Mouse (Mus musculus): Measurements from ENCODE around the gene Gjc1. TPM values are rescaled to one million over a fixed set of nuclear protein-coding genes. Genes with fewer than 3 reads are reported as not detected.

The Gjc1 gene
- polyA plus RNA-seq, 1 experiment from 2014 or later: 75.6 TPM

DNA sequence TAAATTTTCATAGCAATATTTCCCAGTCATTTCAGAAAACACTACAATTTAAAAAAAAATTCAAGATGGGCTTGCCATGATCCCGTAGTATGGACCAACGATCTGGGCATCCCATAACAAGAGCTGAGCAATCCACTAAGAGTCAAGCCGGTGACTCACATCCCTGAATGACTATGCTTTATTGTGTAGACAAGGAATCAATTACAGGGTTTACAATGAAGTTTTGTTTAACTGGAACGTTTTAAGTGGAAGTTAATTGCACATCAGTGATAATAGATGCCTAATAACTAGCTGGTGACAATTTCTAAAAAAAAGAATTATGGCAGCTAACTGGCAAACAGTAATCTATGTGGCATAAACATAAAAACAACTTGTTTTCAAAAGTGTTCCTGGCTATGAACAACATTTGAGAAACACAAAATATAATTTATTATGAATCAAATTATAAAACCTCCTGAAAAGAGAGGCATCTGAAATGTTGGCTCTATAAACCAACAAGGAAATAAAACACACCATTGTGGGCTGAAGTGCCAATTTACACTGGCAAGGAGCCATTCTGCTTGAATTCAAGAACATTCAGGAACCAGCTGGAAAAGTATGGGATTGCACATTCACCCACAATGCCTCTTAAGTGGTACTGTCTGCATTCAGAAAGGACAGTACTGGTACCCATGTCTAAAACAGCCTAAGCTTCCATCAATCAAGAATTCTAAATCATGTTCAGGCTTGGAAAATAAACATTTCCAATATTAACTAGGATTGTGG lies 8.6 kb downstream of the Gjc1 start:
- Histone ChIP-seq H3K4me1 (peaks cover 54% of the 10 kb centered on the region), H3K4me2 (replicated peaks) (no peak overlapping the region), H3K9ac (no peak overlapping the region), H3K27ac (peak overlapping the region; percentile 44; the same call in 1 of the 2 replicates), H3K4me3 (no peak overlapping the region), H3K27me3 (no peaks in the 10 kb centered on the region), H3K9me3 (no peaks in the 10 kb centered on the region), H3K36me3 (peaks cover 6% of the 10 kb centered on the region; the same call in 1 of the 2 replicates)
- WGBS: 52% methylated on average over 4 of the region's 4 CpGs
- no peak for ATAC-seq (ENCODE audit: low FRiP score, low read depth)

DNA sequence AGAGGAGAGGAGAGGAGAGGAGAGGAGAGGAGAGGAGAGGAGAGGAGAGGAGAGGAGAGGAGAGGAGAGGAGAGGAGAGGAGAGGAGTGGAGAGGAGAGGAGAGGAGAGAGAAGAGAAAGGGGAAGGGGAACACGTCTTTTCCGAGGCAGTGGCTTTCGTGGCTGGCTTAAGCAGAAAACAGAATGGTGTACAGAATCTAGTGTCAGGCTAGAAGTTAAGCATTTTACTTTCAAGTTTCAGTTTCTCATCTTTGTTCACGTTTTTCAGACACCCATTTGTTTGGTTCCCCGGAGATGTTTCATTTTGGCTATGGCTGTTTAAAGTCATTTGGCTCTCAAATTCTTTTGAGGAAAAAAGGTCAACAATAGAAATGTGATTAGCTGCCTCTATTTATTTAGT lies 11.3 kb downstream of the Gjc1 start:
- H3K4me2 ChIP-seq (replicated peaks): no peak overlapping the region
- no peak overlapping the region for H3K27ac ChIP-seq
- peaks cover 33% of the 10 kb centered on the region for H3K36me3 ChIP-seq
- no peak overlapping the region for H3K4me3 ChIP-seq
- WGBS: 76% methylated on average over 5 of the region's 5 CpGs
- H3K9ac ChIP-seq: no peak overlapping the region
- H3K9me3 ChIP-seq: 0 out of 2 replicates have a peak, but pooled peaks cover 3% of the 10 kb centered on the region
- peaks cover 33% of the 10 kb centered on the region for H3K4me1 ChIP-seq
- ATAC-seq (ENCODE audit: low FRiP score, low read depth): no peak
- no peaks in the 10 kb centered on the region for H3K27me3 ChIP-seq

DNA sequence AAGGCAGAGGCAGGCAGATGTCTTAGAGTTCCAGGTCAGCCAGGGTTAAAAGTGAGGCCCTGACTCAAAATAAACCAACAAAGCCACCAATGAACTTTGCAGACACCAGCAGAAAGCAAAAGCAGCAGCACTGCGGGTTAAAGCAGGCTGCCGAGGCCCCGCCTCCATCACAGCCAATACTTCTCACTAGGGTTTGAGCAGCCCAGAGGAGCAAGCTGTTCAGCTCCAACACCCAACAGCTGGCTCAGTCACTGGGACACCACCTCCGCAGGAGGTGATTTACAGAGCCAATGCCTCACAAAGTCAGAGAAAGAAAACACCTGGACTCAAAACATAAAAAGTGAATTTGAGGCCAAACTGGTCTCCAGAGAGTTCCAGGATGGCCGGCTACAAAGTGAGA lies 16.0 kb downstream of the Gjc1 start:
- Histone ChIP-seq H3K4me3 (no peak overlapping the region), H3K27me3 (no peaks in the 10 kb centered on the region), H3K9me3 (0 out of 2 replicates have a peak, but pooled peaks cover 3% of the 10 kb centered on the region), H3K36me3 (peaks cover 74% of the 10 kb centered on the region), H3K9ac (no peak overlapping the region), H3K4me2 (replicated peaks) (no peak overlapping the region), H3K27ac (no peak overlapping the region), H3K4me1 (no peaks in the 10 kb centered on the region; the same call in 1 of the 2 replicates)
- WGBS: 83% methylated on average over 5 of the region's 5 CpGs
- ATAC-seq (ENCODE audit: low FRiP score, low read depth): no peak

DNA sequence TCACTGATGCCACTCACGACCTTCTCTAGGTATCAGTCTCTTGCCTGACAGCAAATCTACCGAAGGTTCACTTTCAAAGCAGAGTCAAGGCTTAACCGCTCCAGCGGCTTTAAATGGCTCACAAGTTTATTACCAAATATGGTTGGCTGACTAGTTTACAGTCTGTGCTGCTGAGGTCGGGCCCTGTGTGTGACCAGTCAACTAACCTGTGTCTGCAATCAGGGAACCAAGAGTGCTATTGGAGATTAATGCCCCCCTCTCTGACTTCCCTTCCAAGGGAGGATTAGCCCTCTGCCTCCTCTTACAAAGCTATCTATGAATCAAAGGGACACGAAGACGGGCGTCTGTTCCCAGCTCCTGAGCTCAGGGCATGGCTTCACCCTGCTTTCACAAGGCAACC lies 25.3 kb downstream of the Gjc1 start:
- H3K27ac ChIP-seq: no peak overlapping the region
- H3K4me1 ChIP-seq: peaks cover 10% of the 10 kb centered on the region
- no peaks in the 10 kb centered on the region for H3K27me3 ChIP-seq
- H3K4me3 ChIP-seq: no peak overlapping the region
- H3K4me2 ChIP-seq (replicated peaks): no peak overlapping the region
- 50% methylated on average over 8 of the region's 8 CpGs for WGBS
- no peaks in the 10 kb centered on the region for H3K9me3 ChIP-seq
- ATAC-seq (ENCODE audit: low FRiP score, low read depth): no peak
- peaks cover 39% of the 10 kb centered on the region for H3K36me3 ChIP-seq
- no peak overlapping the region for H3K9ac ChIP-seq

DNA sequence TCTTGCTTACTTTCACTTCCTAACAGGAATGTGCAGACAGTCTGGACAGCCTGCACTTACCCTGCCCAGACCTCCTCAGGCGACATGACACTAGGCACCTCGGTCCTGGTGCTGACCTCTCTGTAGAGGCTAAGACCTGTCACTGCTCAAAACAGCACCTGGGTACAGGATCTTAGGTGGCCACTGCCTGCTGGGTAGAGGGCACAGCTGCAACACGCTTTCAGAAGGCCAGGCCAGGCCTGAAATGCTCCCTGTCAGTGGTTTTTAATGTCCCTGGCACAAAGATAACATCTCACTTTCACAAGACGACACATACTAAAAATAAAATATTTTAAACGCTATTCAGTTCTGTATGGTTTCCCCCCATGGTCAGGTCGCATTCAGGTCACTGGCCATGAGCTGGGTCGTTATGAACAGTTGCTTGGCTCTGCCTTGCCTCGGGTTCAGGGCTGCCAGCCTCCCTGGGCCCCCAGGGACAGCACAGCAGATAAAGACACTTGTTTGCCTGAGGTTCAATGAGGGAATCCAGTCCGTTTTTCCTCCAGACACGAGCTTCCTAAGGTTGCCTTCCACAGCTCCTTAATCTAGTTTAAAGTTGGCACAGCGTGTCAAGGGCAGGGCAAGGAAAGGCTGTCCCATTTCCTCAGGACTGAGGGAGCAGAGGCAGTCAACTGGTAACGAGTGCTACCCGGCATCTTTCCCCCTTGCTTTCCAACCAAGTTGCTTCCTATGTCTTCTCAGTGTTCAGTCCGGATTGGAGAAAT lies 27.6 kb downstream of the Gjc1 start:
- Histone ChIP-seq H3K27me3 (no peaks in the 10 kb centered on the region), H3K4me2 (replicated peaks) (no peak overlapping the region), H3K9ac (no peak overlapping the region), H3K4me3 (no peak overlapping the region), H3K36me3 (peaks cover 21% of the 10 kb centered on the region), H3K4me1 (peaks cover 10% of the 10 kb centered on the region), H3K27ac (peak overlapping the region; percentile 6; the same call in 1 of the 2 replicates), H3K9me3 (no peaks in the 10 kb centered on the region)
- 54% methylated on average over 14 of the region's 14 CpGs for WGBS
- ATAC-seq (ENCODE audit: low FRiP score, low read depth): no peak

DNA sequence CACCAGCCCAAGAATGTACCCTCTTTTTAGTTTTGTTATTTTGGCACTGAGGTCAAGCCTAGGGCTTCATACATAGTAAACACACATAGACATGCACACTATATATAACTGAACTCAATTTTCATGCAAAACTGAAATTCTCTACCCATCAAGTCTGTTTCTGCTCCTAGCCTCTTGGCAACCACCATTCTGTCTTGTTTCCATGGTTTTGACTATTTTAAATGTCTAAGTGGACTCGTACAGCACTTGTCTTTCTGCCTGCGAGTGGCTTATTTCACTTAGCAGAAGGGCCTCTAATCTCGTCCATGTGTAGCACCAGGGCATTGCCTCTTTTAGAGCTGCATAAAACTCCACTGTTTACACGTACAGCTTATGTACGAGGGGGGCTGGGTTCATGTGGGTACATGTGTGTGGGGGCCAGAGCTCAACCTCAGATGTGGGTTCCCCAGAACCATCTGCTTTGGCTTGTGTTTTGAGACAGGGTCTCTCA lies 31.8 kb downstream of the Gjc1 start:
- 73% methylated on average over 5 of the region's 5 CpGs for WGBS
- no peak overlapping the region for H3K4me2 ChIP-seq (replicated peaks)
- ATAC-seq (ENCODE audit: low FRiP score, low read depth): no peak
- H3K36me3 ChIP-seq: no peaks in the 10 kb centered on the region
- no peaks in the 10 kb centered on the region for H3K27me3 ChIP-seq
- peaks cover 10% of the 10 kb centered on the region for H3K4me1 ChIP-seq
- H3K9me3 ChIP-seq: no peaks in the 10 kb centered on the region
- H3K4me3 ChIP-seq: no peak overlapping the region
- no peak overlapping the region for H3K9ac ChIP-seq
- H3K27ac ChIP-seq: no peak overlapping the region

DNA sequence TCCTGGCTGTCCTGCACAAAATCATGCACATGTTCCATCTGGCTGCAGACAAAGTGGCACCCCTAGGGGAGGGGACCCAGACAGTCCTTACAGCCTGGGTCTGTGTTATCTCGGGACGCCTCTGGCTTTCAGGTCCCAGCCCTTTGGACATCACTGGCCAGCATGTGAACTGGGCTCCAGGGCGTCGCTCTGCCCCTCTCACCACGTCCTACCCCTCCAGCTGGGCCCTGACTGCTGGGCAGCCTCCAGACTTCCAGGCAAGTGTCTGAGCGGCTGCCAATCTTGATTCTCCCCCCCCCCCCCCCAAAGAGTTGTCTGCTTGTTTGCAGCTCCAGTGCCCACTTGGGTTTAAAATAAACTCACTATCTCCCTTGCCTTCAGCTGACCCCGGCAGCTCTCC lies 36.1 kb downstream of the Gjc1 start:
- Histone ChIP-seq H3K27me3 (no peaks in the 10 kb centered on the region), H3K4me2 (replicated peaks) (no peak overlapping the region), H3K9me3 (no peaks in the 10 kb centered on the region), H3K4me1 (peaks cover 19% of the 10 kb centered on the region), H3K4me3 (no peak overlapping the region), H3K9ac (no peak overlapping the region), H3K27ac (no peak overlapping the region), H3K36me3 (no peaks in the 10 kb centered on the region)
- 60% methylated on average over 7 of the region's 7 CpGs for WGBS
- ATAC-seq (ENCODE audit: low FRiP score, low read depth): no peak

DNA sequence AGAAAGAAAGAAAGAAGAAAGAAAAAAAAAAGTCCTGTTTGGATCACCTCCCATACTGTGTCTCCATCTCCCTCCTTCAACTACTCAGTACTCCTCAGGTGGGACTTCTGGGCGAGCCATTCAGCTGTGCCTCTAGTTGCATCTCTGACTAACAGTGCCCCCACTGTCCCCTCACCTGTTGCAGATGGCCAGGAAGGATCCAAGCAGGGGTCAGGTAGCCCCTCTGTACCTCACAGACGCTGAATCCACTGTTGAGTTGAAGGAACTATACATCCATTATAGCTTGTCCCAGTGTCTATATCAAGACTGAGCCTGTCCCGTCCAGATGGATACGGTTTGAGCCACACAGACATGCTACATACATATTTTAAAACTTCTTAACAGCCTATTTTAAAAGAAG lies 38.0 kb downstream of the Gjc1 start:
- H3K9me3 ChIP-seq: no peaks in the 10 kb centered on the region
- no peak overlapping the region for H3K27ac ChIP-seq
- no peak for ATAC-seq (ENCODE audit: low FRiP score, low read depth)
- H3K4me1 ChIP-seq: peaks cover 29% of the 10 kb centered on the region
- no peak overlapping the region for H3K9ac ChIP-seq
- 82% methylated on average over 4 of the region's 4 CpGs for WGBS
- peaks cover 8% of the 10 kb centered on the region for H3K36me3 ChIP-seq
- no peaks in the 10 kb centered on the region for H3K27me3 ChIP-seq
- H3K4me2 ChIP-seq (replicated peaks): no peak overlapping the region
- H3K4me3 ChIP-seq: no peak overlapping the region

DNA sequence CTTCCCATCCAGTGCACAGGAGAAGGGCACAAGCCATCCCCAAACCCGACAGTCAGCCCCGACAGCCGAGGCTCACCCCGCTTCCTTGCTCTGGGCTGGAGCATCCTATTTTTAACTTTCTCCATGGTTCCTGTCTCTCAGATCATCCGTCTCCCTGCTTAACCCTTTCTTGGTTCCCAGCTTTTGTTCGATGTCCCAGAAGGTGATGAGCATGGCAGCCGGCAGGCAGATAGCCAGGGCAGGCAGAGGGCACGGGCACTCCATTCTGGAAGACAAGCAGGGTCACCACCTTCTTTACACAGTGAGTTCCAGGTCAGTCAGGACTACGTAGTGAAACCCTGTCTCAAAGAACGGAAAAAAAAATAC lies 38.5 kb downstream of the Gjc1 start:
- H3K36me3 ChIP-seq: peaks cover 13% of the 10 kb centered on the region
- H3K9me3 ChIP-seq: no peaks in the 10 kb centered on the region
- H3K27ac ChIP-seq: no peak overlapping the region
- no peak overlapping the region for H3K4me3 ChIP-seq
- H3K9ac ChIP-seq: no peak overlapping the region
- H3K27me3 ChIP-seq: no peaks in the 10 kb centered on the region
- ATAC-seq (ENCODE audit: low FRiP score, low read depth): no peak
- 73% methylated on average over 10 of the region's 10 CpGs for WGBS
- peaks cover 29% of the 10 kb centered on the region for H3K4me1 ChIP-seq
- H3K4me2 ChIP-seq (replicated peaks): no peak overlapping the region

DNA sequence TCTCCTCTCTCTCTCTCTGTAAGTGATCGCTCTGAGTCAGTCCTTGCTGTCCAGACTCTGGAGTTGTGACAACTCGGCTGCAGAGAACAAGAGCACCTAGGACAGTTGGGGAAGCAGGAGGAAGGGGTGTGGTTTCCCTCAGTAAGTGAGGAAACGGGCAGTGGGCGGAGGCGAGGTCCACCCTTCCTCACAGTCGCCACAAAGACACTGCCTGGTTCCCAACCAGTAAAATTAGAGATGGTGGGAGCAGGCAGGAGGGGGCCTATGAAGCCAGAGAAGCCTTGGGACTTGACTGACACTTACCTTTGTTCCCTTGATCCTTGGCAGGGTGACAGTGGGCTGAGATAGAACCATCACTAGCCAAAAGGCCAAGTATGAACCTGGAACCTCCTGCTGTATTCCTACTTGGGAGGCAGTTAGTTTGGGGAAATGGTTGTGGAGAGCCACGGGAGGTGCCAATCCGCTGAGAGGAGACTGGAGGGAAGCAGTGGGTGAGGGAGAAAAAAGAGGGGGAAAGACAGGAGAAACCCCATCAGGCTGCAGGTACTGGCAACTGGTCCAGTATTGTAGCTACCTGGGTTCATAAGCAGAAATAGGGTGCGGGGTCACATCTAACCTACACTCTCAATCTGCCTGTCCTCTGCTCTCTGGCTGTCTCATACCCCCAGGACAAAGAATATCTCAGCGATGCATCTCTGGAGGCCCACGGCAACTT lies 39.1 kb downstream of the Gjc1 start:
- peaks cover 16% of the 10 kb centered on the region for H3K36me3 ChIP-seq
- WGBS: 36% methylated on average over 11 of the region's 11 CpGs

DNA sequence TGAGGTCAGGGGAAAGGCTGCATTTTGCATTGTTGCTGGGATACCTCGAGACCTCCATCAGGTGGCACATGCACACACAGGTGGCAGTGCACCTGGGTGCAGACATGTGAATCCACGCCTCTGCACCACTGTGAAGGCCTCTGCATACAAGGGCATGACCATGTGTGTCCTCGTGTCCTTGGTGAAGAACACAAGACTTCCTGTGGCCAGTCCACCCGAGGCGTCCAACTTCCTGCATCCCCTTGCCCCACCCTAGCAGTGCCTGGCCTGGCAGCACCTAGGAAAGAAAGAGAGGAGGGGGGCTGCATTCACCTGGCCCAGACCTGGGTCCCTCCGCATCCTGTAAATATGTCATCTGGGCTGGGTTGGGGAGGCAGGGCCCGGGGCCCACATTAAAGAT lies 39.7 kb downstream of the Gjc1 start:
- H3K4me3 ChIP-seq: no peak overlapping the region

More for the DNA sequence above, 39.1 kb downstream of the Gjc1 start:
- no peak for ATAC-seq (ENCODE audit: low FRiP score, low read depth)
- H3K9me3 ChIP-seq: no peaks in the 10 kb centered on the region
- 0 out of 2 replicates have a peak overlapping the region, but pooled peaks have one; percentile 8 for H3K9ac ChIP-seq
- peaks cover 35% of the 10 kb centered on the region for H3K4me1 ChIP-seq
- H3K4me3 ChIP-seq: no peak overlapping the region
- no peak overlapping the region for H3K27ac ChIP-seq
- no peak overlapping the region for H3K4me2 ChIP-seq (replicated peaks)
- H3K27me3 ChIP-seq: no peaks in the 10 kb centered on the region

More for the DNA sequence above, 39.7 kb downstream of the Gjc1 start:
- no peaks in the 10 kb centered on the region for H3K9me3 ChIP-seq
- no peaks in the 10 kb centered on the region for H3K27me3 ChIP-seq
- no peak for ATAC-seq (ENCODE audit: low FRiP score, low read depth)
- H3K9ac ChIP-seq: no peak overlapping the region
- 75% methylated on average over 7 of the region's 7 CpGs for WGBS
- H3K36me3 ChIP-seq: peaks cover 16% of the 10 kb centered on the region
- H3K27ac ChIP-seq: no peak overlapping the region
- peaks cover 40% of the 10 kb centered on the region for H3K4me1 ChIP-seq
- no peak overlapping the region for H3K4me2 ChIP-seq (replicated peaks)
